Mouse (Mus musculus) embryonic fibroblast, embryonic 13.5 days (primary cell): ENCODE results near the gene Dlg2. TPM values are rescaled to one million over a fixed set of nuclear protein-coding genes. Genes with fewer than 3 reads are reported as not detected.

Experiments
- H3K27ac ChIP-seq: 2 replicates; pipeline ENCODE4 v1.5.1; 2012; ENCODE audit warnings: low read length, control low read depth, inconsistent platforms; ENCODE audit not compliant: insufficient read depth
- H3K4me1 ChIP-seq: 2 replicates; pipeline ENCODE4 v1.6.1; 2011; ENCODE audit warnings: low read length; ENCODE audit not compliant: control insufficient read depth, insufficient read depth
- H3K4me3 ChIP-seq: 2 replicates; pipeline ENCODE4 v1.5.1; 2011; ENCODE audit warnings: mild to moderate bottlenecking, control low read depth, low read length; ENCODE audit not compliant: insufficient read depth
- CTCF ChIP-seq: IDR thresholded peaks from 2 replicates; pipeline ENCODE4 v1.5.1; 2011; ENCODE audit warnings: mild to moderate bottlenecking, control low read depth, low read length, moderate library complexity, borderline replicate concordance; ENCODE audit not compliant: insufficient read depth
- POLR2A ChIP-seq: IDR thresholded peaks from 2 replicates; pipeline ENCODE4 v1.6.1; 2011; ENCODE audit warnings: low read depth, mild to moderate bottlenecking, control low read depth, low read length, moderate library complexity
- polyA plus RNA-seq: library from polyadenylated mRNA; stranded (reverse); fragments of >200 nt; gene quantifications from 2 replicates; pipeline ENCODE4 v1.2.4, GENCODE M21; 2011; ENCODE audit warnings: low read depth; ENCODE audit not compliant: missing spikeins, insufficient read length

Dlg2 gene
- polyA plus RNA-seq, 1 experiment: 5.2 TPM

GRCm38 (mm10) chr7:90887007-90887720 lies 410.7 kb downstream of the Dlg2 start:
- H3K4me3 ChIP-seq: peak overlapping the region; percentile 1; the same call in 1 of the 2 replicates
- H3K4me1 ChIP-seq: no peaks in the 10 kb centered on the region
- TF ChIP-seq POLR2A (no peak), CTCF (no peak)
- no peak overlapping the region for H3K27ac ChIP-seq

- Histone ChIP-seq H3K4me1 (no peaks in the 10 kb centered on the region), H3K4me3 (no peak overlapping the region), H3K27ac (no peak overlapping the region)
- TF ChIP-seq CTCF: no peak
- TF ChIP-seq POLR2A: no peak
Observed at GRCm38 (mm10) chr7:90927441-90927840, 451.0 kb downstream of the Dlg2 start.

GRCm38 (mm10) chr7:90940726-90941125 lies 464.3 kb downstream of the Dlg2 start:
- Histone ChIP-seq H3K4me3 (no peak overlapping the region), H3K27ac (no peak overlapping the region), H3K4me1 (no peaks in the 10 kb centered on the region)
- no peak for TF ChIP-seq POLR2A
- TF ChIP-seq CTCF: no peak

- H3K27ac ChIP-seq: no peak overlapping the region
- H3K4me3 ChIP-seq: no peak overlapping the region
- no peak for TF ChIP-seq CTCF
- no peak for TF ChIP-seq POLR2A
- H3K4me1 ChIP-seq: no peaks in the 10 kb centered on the region
Observed at GRCm38 (mm10) chr7:90947073-90947472, 470.6 kb downstream of the Dlg2 start.

GRCm38 (mm10) chr7:90949212-90949611 lies 472.7 kb downstream of the Dlg2 start:
- TF ChIP-seq POLR2A (no peak), CTCF (no peak)
- Histone ChIP-seq H3K27ac (no peak overlapping the region), H3K4me1 (no peaks in the 10 kb centered on the region), H3K4me3 (no peak overlapping the region)

- TF ChIP-seq POLR2A: no peak
- TF ChIP-seq CTCF: no peak
- no peak overlapping the region for H3K27ac ChIP-seq
- H3K4me3 ChIP-seq: no peak overlapping the region
- no peaks in the 10 kb centered on the region for H3K4me1 ChIP-seq
Observed at GRCm38 (mm10) chr7:90977241-90977640, 500.8 kb downstream of the Dlg2 start.

GRCm38 (mm10) chr7:90982069-90982468 lies 505.6 kb downstream of the Dlg2 start:
- no peak for TF ChIP-seq POLR2A
- no peak for TF ChIP-seq CTCF

GRCm38 (mm10) chr7:91010655-91011054 lies 534.2 kb downstream of the Dlg2 start:
- TF ChIP-seq CTCF: no peak
- no peak for TF ChIP-seq POLR2A
- no peaks in the 10 kb centered on the region for H3K4me1 ChIP-seq
- H3K4me3 ChIP-seq: no peak overlapping the region
- no peak overlapping the region for H3K27ac ChIP-seq

More at GRCm38 (mm10) chr7:90982069-90982468, 505.6 kb downstream of the Dlg2 start:
- no peaks in the 10 kb centered on the region for H3K4me1 ChIP-seq
- H3K4me3 ChIP-seq: no peak overlapping the region
- no peak overlapping the region for H3K27ac ChIP-seq

- Histone ChIP-seq H3K4me3 (no peak overlapping the region), H3K27ac (no peak overlapping the region), H3K4me1 (no peaks in the 10 kb centered on the region)
- TF ChIP-seq POLR2A: no peak
- no peak for TF ChIP-seq CTCF
Observed at GRCm38 (mm10) chr7:91044998-91045741, 568.7 kb downstream of the Dlg2 start.

- Histone ChIP-seq H3K4me3 (no peak overlapping the region), H3K4me1 (no peaks in the 10 kb centered on the region), H3K27ac (no peak overlapping the region)
- TF ChIP-seq POLR2A (no peak), CTCF (no peak)
Observed at GRCm38 (mm10) chr7:91045742-91046098, 569.2 kb downstream of the Dlg2 start.
